Mouse (Mus musculus): ENCODE measurements at regions not wholly inside any gene's neighbourhood (a gene's known extent, or its start where the extent isn't known, plus 50 kb on each side); places are given as distances from the start of the nearest gene placed in this dataset.

DNA sequence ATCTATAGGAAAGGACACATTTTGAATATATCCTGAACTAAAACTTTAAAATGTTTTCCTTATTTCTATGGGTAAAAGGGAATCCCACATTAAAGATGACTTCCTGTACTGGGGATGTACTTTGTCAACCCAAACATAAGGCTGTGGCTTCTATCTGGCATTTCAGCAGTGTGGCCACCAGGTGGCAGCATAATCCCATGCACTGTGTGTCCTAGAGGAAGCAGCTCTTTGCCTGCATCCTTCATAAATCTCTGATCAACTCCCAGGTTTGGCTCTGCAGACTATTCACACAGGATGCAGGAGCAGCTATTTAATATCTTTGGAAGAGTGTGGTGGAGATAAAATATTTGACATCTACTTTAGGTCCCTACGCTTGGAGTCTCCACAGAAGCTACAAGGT, 59.1 kb downstream of the Bmp15 start:
- DNase-seq (ENCODE audit: low spot score) = peak; percentile 54

DNA sequence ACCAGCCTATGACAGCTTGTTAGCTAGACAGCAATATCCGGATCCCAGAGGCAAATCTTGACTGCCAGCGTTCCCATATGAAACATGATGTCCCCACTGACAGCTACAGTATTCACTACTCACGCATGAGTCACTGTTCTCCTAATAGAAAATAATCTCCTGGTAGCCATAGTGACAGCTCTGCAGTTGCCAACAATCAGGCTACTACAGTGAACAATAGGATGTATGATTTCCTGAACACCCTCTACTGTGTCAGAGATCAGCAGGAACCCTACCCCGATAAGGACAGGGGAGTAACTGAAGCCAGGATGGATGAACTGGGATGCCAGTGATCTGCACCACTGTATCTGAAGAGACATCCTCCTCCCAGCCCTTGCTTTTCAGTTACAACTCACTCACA, 62.0 kb downstream of the Bmp15 start:
- peak; percentile 6 for DNase-seq (ENCODE audit: low spot score)

DNA sequence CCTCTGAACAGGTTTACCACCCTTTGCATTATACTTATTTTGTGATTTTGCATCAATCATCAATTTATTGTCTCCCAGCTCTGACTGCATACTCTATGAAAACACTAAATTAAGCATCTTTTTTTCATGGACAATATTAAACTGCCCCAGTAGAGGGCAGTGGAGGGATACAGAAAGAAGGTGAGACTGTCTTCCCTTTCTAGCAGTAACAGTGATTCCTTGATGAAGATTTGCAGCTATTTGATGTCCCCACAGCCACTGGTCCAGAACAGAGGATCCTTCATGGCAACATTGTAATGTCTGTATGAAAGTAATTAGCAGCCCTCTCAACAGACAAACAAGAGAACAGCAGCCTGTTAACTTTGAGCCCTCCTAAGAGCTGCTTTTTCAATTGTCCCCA, 66.5 kb downstream of the Bmp15 start:
- peak; percentile 9 for DNase-seq (ENCODE audit: low spot score)

DNA sequence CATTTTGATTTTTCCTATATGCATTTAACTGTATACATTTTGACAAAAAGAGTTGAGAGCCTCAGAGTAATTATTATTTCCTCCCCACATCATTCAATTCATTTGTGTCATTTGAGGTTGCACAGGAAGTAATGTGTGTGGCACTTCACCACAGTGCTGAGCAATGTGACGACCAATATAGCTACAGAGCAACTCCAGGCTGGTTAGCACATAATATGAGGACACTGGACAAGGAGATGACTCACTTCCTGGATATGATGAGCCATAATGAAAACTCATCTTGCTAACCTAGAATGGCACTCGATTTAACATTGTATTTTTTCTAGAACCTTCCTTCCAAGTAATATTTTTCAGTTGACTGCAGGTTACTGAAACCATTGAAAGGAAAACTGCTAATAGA, 67.6 kb downstream of the Bmp15 start:
- no peak for DNase-seq (ENCODE audit: low spot score)

All from MN1 (cell line).